Mouse (Mus musculus): Measurements from ENCODE around the gene Foxk1.

Foxk1 gene

DNA sequence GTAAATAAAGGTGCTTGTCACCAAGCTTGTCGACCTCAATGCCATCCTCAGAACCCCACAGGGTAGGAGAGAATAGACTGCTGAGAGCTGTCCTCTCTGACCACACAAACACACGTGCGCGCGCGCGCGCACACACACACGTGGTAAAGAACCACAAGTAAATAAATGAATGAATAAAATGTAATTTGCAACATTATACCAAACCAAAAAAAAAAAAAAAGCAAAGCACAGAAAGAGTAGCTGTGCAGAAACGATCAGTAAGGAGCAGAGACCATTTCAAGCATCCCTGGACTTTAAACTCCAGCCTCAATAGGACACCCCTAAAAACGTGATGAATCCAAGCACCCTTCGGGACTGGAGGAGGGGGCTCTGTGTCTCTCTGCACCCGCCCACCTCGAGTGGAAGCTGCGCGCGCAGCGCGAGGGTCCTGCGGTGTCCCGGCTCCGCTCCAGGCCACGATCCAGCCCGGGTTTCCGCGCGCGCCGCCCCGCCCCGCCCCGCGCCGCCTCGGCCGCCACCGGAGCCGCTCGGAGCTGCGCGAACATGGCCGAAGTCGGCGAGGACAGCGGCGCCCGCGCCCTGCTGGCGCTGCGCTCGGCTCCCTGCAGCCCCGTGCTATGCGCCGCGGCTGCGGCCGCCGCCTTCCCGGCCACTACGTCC, at the start of gene Foxk1:
Gene Foxk1, plus strand, starts transcription at position 517 of the 660 bp plus-strand sequence.
- in situ Hi-C loops (cut with MboI), result loop anchor here (5.0 kb wide), 1 partner anchor 34 kb away; no protein-coding TSS in a partner anchor

DNA sequence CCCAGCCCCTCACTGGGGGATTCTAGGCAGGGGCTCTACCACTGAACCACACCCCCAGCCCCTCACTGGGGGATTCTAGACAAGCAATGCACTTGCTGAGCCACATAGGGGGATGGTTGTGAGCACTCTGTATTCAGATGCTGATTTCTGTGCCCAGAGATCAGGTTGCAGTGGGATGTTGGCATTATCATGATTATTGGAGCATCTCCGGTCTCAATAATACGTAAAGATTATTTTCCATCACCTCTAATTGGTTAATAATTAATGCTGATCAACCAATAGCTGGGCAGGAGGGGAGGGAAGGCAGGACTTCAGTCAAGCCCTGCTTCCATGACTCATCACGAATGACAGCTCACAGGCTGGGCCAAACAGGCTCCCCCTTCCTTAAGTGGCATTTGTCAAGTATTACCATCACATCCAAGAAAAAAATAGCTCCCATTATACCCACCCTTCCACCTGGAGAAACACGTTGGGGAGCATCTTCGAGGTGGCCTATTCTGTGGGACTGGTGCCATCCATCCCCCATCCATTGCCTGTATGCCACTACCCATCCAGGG, 48.9 kb upstream of the Foxk1 start:
- in situ Hi-C loops (cut with MboI), result no loop called here

DNA sequence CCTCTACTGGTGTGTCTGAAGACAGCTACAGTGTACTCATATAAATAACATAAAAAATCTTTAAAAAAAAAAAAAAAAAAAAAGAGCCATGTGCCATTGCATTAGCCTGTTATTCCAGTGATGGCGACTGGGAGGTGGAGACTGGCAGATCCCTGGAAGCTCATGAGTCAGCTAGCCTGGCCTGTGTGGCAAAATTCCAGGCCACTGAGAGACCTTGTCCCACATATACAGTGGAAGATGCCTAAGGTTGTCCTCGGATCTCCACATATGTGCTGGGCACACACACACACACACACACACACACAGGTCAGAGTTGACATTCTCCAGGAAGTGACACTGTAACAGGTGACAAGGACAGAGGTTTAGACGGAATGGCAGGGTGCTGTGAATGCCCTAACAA, 46.2 kb upstream of the Foxk1 start:
- in situ Hi-C loops (cut with MboI), result no loop called here

DNA sequence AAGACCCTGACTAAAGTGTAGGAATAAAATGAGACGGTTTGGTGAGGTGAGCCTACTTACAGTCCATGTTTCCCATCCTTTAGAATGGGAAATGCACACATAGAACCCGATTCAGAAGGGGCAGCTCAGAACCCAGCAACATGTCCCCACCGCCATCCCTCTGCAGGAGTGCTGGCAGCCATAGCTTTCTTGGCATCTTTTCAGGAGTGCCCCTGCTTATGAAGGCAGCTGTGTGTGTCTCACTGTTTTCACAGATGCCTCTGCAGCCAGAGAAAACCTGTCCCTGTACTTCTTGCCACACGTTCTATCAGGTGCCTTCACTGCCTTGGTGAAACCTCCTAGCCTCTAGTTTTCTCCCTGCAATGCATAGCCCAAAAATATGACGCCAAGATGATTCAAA, 40.1 kb upstream of the Foxk1 start:
- in situ Hi-C loops (cut with MboI), result loop anchor here (10.0 kb wide), 1 partner anchor 84 kb away; no protein-coding TSS in a partner anchor

DNA sequence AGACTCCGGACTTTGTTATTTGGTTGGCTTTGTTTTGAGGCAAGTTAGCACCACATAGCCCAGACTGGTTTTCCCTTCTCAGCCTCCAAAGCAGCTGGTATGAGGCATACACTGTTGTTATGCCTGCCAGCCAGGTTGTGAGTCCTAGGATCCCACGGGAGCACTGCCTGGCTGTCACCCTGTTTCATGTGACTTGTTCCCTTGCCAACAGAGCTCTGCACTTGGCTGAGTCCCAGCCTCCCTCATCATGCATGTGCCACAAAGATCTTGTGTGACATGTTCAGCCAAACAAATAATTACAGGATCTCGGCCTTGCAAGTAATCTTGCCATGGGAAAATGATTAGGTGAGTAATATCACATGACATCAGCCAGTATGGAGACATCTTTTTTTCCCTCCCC, 38.4 kb upstream of the Foxk1 start:
- in situ Hi-C loops (cut with MboI), result loop anchor here (10.0 kb wide), 1 partner anchor 82 kb away; no protein-coding TSS in a partner anchor

DNA sequence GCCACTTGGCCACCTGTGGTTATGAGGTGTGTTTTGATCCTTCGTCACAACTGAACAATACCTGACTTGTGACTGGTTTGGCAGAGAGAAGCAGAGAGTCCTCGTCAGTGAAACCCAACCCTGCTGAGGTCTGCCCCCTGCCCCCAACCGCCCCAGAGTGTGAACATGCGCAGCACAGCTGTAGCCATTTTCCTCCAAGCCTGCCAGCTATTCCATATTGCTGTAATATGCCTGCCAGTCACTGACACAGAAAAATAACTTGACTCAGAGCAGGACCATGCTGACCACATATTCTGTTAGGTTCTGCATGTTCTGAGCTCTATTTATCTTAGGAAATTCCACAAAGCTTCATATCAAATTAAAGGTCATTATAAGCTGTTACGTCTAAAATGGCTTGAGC, 37.2 kb upstream of the Foxk1 start:
- in situ Hi-C loops (cut with MboI), result loop anchor here (10.0 kb wide), 1 partner anchor 81 kb away; no protein-coding TSS in a partner anchor

DNA sequence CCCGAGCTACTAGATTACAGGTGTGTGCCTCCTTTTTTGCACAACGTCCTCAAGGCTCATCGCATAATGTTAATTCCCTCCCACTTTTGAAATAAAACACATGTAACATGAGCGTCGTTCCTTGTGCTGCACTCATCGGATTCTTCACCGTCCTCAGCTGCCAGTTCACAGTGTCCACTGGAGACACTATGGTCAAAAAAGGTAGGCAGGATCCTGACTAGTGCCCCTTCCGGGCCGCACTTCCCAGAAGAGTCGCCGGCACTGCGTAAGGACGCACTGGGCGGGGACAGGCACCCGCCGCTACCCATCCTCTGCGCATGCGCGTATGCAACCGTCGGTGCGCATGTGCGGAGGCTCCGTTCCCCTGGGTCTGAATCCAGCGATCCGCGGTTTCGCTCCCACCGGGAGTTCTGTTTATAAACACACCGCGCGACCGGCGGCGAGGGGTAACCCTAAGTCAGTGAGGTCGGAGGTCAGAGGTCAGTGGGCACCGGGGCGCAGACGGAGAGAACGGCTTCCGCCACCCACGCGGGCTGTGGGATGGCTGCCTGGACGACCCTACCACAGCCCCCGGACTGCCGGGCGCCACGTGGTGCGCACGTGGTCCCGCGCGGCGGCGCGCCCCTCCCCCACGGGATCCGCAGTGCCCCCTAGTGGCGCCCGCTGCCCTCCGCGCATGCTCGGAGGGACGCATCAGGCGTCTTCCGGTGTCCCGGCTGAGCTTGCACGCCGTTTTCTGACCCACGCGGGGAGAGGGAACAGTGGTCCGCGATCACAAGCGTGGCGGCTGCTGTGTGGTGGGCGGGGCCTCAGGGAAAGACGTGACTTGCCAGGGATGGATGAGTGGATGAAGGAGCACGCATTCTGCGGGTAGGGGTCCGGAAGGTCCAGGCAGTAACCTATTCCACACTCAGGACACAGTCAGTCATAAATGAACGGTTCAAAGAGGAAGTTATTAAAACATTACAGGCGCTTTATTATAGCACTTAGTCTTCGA, 33.9 kb upstream of the Foxk1 start:
- in situ Hi-C loops (cut with MboI), result loop anchor here (5.0 to 10.0 kb wide), 2 partner anchors 35 to 77 kb away; partner anchors contain the start of gene Foxk1

DNA sequence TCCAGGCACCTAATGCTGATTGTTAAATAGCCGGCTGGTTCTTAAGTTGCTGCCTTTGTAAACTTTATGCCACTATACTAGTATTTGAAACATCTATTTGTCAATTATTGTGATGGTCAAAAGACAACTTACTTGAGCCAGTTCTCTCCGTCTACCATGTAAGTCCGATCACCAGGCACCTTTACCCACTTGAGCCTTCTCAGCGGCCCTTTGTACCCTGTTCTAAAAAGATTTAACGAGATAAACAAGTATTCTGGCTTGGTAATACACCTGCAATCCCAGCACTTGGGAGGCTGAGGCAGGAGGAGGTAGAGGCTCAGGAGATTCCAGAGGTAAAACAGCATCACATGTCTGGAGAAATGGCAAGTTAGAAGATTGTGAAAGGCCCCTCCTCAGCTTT, 33.2 kb upstream of the Foxk1 start:
- in situ Hi-C loops (cut with MboI), result loop anchor here (5.0 to 10.0 kb wide), 2 partner anchors 34 to 77 kb away; partner anchors contain the start of gene Foxk1

DNA sequence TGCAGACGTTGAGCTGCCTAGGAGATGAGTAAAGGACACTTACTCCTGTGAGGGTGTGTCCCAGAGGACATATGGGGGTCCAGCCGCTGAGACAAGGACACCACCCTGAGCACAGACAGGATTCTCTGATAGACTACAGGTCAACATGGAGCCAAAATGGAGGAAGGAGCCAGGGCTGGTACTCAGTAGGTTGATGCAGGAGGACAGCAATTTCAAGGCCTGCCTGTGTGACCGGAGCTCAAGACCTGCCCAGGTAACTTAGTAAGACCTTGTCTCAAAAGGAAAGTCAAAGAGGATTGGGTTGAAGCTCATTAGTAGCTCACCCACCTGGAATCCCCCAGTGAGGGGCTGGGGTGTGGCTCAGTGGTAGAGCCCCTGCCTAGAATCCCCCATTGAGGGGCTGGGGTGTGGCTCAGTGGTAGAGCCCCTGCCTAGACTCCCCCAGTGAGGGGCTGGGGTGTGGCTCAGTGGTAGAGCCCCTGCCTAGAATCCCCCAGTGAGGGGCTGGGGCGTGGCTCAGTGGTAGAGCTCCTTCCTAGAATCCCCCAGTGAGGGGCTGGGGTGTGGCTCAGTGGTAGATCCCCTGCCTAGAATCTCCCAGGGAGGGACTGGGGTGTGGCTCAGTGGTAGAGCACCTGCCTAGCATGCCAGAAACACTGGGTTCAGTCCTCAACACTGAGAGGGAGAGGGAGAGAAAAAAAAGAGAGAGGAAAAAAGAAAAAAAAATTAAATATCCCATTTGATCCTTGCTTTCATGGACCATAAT, 30.7 kb upstream of the Foxk1 start:
- in situ Hi-C loops (cut with MboI), result no loop called here

DNA sequence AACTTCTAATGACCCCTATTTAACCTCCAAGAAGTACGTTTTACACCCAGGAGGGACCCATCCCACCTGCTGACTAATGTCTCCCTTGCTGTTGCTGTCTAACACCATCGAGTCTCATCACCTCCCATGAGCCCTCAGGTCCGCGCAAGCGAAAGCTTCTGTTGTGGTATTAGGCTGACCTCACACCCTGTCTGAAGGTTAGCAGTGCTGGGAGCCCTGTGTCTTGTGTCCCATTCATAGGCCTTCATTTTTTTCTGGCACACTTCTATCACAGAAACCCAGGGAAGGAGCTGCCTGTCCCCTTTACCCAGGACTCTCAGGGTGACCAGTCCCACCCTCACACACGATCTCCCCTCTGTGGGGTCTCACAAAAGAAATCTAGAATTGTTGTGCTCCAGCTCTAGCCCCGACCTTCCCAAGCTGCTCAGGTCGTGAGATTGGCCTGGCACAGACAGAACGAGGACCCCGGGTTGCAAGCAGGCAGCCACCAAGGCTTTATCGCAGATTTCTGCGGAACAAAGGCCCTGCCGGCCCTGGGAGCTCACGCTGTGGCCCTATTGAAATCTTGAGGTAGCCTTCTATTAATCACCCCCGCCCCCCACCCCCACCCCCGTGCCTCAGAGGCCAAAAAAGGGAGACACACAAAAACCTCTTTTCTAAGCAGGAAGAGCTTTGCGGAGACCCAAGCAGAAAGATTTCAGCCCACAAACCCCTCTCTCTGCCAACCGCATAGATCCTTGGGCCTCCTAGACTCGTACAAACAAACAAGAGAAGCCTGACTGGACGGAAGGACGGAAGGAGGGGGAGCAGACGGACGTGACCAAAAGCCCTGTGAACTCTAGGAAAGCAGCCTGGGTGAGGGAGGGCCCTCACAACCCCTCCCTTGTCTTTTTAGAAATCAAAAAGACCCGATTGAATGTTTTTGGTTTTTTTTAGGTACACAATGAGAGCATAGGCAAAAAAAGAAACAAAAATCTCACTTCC, 29.8 kb upstream of the Foxk1 start:
- in situ Hi-C loops (cut with MboI), result no loop called here

DNA sequence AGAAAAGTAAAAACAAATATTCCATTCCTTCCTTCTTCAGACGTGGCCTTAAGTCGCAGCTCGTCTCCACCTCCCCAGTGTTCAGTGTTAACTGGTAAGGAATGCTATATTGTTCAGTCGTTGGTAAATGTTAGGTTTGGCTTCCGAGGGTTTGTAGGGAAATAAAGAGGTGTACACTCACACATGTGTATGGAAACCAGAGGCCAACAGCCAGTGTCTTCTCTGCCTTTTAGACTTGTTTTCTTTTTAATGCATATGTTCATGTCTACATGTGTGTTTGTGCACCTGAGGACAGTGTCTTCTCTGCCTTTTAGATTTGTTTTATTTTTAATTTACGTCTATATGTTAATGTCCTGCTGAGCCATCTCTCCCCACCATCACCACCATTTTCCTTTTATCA, 29.1 kb upstream of the Foxk1 start:
- in situ Hi-C loops (cut with MboI), result no loop called here

DNA sequence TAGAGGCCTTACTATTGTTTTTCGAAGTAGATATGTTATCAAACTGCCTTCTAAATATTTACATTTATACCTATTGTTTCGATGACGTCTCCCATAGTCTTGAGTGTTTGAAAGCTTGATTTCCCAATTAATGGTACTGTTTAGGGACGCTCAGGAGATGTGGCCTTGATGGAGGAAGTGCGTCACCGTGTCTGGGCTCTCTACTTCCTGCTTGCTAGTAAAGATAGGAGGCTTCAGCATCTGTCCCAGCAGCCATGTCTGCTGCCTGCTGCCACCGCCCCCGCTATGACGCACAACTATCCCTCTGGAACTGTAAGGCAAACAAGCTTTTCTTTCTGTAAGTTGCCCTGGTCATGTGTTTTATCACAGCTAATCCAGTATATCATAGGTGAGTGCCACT, 27.0 kb upstream of the Foxk1 start:
- in situ Hi-C loops (cut with MboI), result no loop called here

DNA sequence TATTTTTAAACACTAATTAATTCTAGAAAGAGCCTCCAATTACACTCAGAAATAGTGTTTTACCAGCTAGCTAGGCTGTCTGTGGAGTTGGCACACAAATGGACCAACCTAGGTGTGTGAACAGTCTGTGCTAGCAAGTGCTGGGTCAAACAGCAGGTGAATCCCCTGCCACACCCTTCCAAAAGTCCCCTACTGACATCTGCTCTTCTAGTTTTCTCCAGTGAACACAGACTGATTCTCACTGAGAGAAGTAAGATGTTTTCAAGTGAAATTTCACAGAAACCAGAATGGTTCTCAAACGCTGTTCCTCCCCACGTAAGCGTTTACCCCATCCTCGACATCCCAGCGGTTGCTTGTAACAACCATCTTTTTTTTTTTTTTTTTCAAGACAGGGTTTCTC, 25.7 kb upstream of the Foxk1 start:
- in situ Hi-C loops (cut with MboI), result no loop called here

DNA sequence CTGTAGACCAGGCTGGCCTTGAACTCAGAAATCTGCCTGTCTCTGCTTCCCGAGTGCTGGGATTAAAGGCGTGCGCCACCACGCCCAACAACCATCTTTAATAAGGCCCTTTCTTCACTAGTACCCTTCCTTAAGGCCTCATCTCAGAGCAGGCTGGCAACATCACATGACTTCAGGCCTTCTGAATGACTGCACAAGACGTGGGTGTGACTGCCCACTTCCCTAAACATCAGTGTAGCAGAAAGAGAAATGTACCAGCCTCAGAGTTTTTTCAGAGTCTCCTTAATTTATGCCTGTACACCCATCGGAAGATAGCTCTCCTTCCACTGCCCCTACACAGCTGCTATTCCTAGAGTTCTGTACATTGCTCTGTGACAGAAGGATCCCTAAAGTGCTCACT, 25.2 kb upstream of the Foxk1 start:
- in situ Hi-C loops (cut with MboI), result no loop called here

DNA sequence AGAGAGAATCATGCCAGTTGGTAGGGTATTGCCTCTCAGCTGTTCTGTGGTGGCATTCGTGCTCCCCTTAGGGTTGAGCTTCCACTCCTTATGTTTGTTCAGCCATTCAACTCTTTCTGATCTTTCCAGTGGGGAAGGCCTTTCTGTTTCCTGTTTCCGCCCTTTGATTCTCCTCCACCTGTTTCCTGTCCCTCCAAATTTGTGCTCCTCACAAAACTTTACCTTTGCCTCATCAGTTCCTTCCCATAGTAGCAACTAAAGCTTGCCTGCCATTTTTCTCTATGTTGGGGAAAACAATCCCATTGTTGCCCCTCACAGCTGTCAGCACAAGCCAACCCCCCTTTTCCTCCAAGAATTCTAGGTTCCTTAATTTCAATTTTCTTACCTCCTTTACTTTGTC, 23.2 kb upstream of the Foxk1 start:
- in situ Hi-C loops (cut with MboI), result no loop called here

DNA sequence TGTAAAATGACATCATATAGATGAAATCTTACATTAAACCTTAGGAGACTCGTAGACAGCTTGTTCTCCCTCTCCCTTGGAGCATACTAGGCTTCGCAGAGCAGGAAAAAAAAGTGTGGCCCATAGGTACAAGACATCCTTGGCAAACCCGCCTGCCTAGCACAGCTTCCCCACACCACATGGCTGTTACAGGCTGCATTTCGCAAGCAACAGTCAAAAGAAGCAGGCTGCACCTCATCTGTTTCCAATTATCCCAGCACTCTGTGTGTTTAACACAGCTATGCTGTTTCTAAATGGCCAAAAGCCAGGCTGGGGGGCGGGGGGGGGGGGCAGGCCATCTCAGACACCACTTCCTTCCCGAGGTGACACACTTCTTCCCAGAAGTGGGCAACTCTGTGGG, 20.8 kb upstream of the Foxk1 start:
- in situ Hi-C loops (cut with MboI), result no loop called here

DNA sequence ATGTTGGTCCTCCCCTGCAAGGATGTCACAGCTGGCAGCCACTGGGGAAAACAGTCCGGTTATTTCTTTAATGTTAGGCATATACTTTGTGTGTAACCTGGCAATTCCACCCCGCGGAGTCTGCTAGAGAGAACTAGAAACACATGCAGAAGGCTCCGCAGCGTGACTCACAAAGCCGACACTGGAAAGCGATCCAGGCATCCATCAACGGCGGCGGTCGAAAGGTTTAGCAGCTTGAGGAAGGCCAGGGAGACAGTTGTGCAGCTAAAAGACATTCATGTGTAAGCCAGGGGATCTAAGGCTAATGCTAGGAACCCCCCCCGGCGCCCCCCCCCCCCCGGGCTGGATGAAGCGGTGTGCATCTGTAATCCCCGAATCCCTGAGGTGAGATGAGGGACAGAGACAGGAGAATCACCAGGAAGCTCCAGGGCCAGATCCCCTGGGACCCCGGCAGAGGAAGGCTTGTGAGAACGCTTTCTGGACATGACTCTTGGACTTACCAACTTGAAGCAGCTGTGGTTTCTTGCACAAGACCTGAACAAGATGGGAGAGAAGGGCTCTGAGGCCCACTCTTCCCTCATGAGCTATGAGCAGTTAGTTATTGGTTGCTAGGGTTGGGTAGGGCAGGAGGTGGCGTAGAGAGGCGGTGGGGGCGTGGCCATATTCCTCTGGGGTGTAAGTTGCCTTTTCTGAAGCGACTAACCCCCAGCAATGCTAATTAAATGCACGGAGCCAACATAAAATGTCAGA, 16.2 kb upstream of the Foxk1 start:
- in situ Hi-C loops (cut with MboI), result no loop called here

DNA sequence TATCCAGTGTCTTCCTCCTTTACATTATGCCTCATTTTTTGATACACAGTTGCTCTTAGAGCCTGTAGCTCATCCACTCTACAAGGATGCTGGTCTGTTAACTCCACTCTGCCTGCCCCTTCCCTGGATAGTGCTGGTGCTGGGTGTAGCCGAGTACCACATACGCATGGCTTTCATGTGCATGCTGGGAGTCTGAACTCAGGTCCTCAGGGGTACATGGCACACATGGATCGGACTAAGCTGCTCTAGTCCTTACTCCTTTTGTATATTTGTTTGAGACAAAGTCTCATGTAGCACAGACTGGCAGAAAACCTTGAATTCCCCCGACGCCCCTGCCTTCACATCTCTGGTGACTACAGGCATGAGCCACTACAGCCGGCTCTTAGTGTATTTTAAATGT, 15.0 kb upstream of the Foxk1 start:
- in situ Hi-C loops (cut with MboI), result no loop called here

DNA sequence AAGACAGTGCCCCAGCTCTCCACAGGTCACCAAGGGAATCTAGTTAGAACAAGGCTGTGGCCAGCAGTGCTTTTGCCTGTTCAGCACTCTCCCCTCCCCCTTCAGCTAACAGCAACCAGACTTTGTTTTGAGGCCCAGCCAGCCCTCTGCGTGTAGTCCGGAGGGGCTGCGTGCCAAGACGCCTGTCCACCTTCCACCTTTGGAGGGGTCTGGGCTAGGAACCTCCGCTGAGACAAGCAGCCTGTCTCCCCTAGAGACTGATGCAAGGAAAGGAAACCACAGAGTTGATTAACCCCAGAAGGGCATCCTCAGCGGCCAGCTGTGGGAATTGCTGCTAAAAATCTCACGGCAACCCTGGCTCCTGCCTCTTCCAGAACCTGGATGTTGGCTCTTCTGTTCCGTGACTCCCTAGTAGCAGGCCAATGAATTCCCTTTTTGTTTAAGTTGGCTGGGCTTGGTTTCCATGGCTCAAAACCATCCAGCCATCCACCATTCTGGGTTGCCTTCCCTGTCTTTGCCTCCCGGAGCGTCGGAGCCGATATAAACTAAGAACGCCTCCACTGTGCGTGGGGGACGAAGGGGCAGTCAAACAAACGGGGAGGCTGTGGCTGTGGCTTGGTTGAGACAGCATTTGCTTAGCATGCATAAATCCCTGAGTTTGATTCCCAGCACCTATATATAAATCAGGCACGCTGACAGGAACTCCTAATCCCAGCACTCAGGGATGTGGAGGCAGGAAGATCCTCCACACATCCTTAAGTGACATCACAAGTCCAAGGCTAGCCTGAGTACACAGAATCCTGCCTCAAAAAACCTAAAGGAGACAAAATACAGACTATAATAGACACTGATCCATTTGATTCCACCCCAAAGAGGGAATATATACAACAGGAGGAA, 14.3 kb upstream of the Foxk1 start:
- in situ Hi-C loops (cut with MboI), result no loop called here
